Mouse (Mus musculus) heart, embryonic 12.5 days (tissue): ENCODE data around the gene Defb13. TPM values are rescaled to one million over a fixed set of nuclear protein-coding genes. Genes with fewer than 3 reads are reported as not detected.
"Not testable (repeated sequence)": the region's sequence is repeated elsewhere in the genome, so short reads cannot be mapped to it uniquely, and the experiment has no call there.

Source experiments
- ATAC-seq: fragments of 200-750 bp; cut with Nextera tagmentation; 2 replicates; pipeline ENCODE4 v1.8.0; 2017; ENCODE audit warnings: moderate TSS enrichment, moderate library complexity; ENCODE audit not compliant: insufficient number of reproducible peaks, low FRiP score
- H3K27ac ChIP-seq: fragments of 300-500 bp; sonication (generic); 2 replicates; pipeline ENCODE4 v1.5.1; 2016; ENCODE audit warnings: mild to moderate bottlenecking, moderate library complexity; ENCODE audit not compliant: poor library complexity, severe bottlenecking
- H3K27me3 ChIP-seq: fragments of 300-500 bp; sonication (generic); replicated peaks from 2 replicates; pipeline ENCODE4 v1.6.1; 2016; ENCODE audit warnings: mild to moderate bottlenecking, moderate library complexity
- H3K36me3 ChIP-seq: fragments of 300-500 bp; sonication (generic); 2 replicates; pipeline ENCODE4 v1.6.1; 2016; ENCODE audit warnings: mild to moderate bottlenecking, moderate library complexity
- H3K4me1 ChIP-seq: fragments of 300-500 bp; sonication (generic); replicated peaks from 2 replicates; pipeline ENCODE4 v1.6.1; 2016; ENCODE audit warnings: mild to moderate bottlenecking
- H3K4me2 ChIP-seq: fragments of 300-500 bp; sonication (generic); 2 replicates; pipeline ENCODE4 v1.6.1; 2016; ENCODE audit warnings: mild to moderate bottlenecking, moderate library complexity
- H3K4me3 ChIP-seq: fragments of 300-500 bp; sonication (generic); 2 replicates; pipeline ENCODE4 v1.5.1; 2016; ENCODE audit warnings: mild to moderate bottlenecking
- H3K9ac ChIP-seq: fragments of 300-500 bp; sonication (generic); 2 replicates; pipeline ENCODE4 v1.6.1; 2016; ENCODE audit warnings: mild to moderate bottlenecking, moderate library complexity
- H3K9me3 ChIP-seq: fragments of 300-500 bp; sonication (generic); replicated peaks from 2 replicates; pipeline ENCODE4 v1.6.1; 2016; ENCODE audit warnings: mild to moderate bottlenecking, moderate library complexity
- WGBS: fragments of 180-500 bp; shearing (Covaris S2); methylation state at CpG from one replicate; pipeline ENCODE4 v1.1.7; 2016; 5-methylcytosine and 5-hydroxymethylcytosine counted together
- polyA plus RNA-seq: library from polyadenylated mRNA; unstranded; fragments of >200 nt; fragmentation: Nextera tagmentation; extraction: Ambion mirVana; gene quantifications from 2 replicates; pipeline ENCODE4 v1.2.1, GENCODE M21; 2016

Gene Defb13
- polyA plus RNA-seq: not detected in 2 replicates

DNA sequence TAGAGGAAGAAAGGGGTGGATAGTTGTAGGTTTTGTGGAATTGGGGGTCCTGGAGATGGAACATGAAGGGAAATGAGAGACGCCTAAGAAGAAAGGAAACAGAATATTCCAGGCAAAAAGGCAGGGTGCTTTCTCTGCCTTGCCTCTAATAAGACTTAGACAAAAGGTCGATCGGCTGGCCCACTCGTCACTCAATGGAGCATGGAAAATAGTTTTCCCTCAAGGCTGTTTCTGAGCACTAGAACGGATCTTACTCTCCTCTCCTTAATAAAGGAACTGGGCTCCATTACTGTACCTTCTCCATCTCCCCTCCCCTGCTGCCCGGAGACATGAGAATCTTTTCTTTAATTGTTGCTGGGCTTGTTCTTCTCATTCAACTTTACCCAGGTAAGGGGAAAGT is at the start of gene Defb13:
Gene Defb13 (plus strand): TSS at position 301 of the 400 bp plus-strand sequence.
- Histone ChIP-seq H3K27ac (no peak within 1 kb of the TSS), H3K9ac (no peak within 1 kb of the TSS), H3K4me1 (no peaks in the 10 kb centered on the region), H3K4me2 (no peak within 1 kb of the TSS), H3K9me3 (no peaks in the 10 kb centered on the region), H3K4me3 (no peak within 1 kb of the TSS), H3K36me3 (no peaks in the 10 kb centered on the region), H3K27me3 (no peaks in the 10 kb centered on the region)
- no peak for ATAC-seq
- WGBS: 77% methylated on average over 6 of the region's 6 CpGs

DNA sequence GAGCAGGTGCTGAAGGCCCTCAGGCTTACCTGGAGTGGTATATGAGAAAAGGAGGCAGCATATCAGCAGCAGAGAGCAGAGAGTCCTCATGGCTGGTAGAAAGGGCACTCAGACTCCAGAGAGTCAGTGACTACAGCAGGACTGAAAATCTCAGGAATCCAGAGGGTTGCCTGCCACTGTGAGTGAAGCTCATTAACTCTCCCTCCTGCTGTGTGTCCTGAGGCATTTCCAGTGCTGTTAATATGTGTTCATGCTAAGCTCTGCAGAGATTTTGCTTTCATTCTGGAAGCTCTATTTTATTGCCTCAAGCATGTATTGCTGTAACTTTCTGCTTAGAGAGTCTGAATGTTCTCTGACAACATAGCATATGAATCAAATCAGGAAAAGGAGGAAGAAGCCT is 40.3 kb upstream of the Defb13 start, which contains the start of gene Defb11:
Gene Defb11 (minus strand): TSS at position 123 of the 400 bp plus-strand sequence.
- not testable (repeated sequence) for H3K4me3 ChIP-seq, H3K27ac ChIP-seq, H3K4me2 ChIP-seq, H3K36me3 ChIP-seq, H3K9ac ChIP-seq, ATAC-seq, H3K9me3 ChIP-seq, H3K4me1 ChIP-seq, H3K27me3 ChIP-seq

DNA sequence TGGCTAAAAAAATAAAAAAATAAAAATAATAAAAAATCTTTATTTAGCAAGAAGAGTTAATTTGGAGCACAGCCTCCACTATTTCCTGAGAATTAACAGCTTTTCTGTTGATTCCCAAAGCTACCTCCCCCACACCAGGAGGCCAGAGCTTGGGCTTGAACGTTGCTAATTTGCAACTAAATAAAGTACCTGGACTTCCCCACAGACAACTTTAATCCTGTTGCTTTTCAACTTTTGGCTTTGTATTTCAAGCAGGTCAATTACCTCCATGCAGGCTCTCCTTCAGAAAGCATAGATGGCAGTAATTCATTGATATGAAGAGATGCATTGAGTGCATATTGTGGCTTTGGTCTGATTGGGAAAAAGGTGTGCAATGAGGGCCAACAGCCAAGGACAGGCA is 34.6 kb upstream of the Defb13 start:
- Histone ChIP-seq H3K4me3 (no peak overlapping the region), H3K4me1 (no peaks in the 10 kb centered on the region), H3K9ac (no peak overlapping the region), H3K9me3 (no peaks in the 10 kb centered on the region), H3K27ac (no peak overlapping the region), H3K36me3 (no peaks in the 10 kb centered on the region), H3K4me2 (no peak overlapping the region), H3K27me3 (no peaks in the 10 kb centered on the region)
- 7% methylated on average over 1 of the region's 1 CpGs for WGBS
- no peak for ATAC-seq

DNA sequence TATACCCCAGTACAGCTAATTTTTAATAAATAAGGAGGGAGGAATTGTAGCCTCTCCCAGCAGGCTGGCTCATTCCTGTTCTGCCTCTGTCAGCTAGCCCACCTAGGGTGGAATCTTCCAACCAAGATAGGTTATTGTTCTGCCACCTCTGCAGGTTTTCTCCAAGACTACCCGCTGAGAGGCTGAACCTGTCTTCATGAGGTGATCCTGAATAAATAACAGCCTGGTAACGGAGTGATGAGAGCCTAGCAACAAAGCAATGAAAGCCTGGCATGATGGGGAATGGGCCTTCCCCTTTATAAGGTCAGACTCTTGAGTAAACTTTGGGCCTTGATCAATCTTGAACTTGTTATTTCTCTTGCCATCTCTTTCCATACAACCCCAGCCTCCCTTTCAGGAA is 34.0 kb upstream of the Defb13 start:
- Histone ChIP-seq H3K4me3 (no peak overlapping the region), H3K27me3 (no peaks in the 10 kb centered on the region), H3K9me3 (no peaks in the 10 kb centered on the region), H3K9ac (no peak overlapping the region), H3K27ac (no peak overlapping the region), H3K4me2 (no peak overlapping the region), H3K4me1 (no peaks in the 10 kb centered on the region), H3K36me3 (no peaks in the 10 kb centered on the region)
- no peak for ATAC-seq
- WGBS: 30% methylated on average over 2 of the region's 2 CpGs

DNA sequence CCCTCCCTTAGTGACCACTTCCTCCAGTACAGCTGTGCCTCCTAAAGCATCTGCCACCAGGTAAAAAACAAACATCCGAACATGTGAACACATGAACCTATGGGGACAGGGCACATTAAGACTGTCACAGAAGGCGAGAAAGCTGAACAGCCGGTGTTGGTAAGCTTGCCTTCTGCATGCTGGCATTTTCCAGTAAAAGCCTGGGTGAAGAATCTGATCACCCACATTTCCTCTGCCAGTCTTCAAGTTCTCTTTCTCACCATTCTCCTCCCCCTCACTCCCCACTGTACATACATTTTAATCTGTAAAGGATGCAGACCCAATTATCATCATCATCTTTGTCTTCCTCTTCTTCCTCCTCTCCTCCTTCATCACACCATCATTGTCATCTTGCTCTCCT is 30.9 kb upstream of the Defb13 start:
- Histone ChIP-seq H3K4me2 (no peak overlapping the region), H3K9ac (no peak overlapping the region), H3K4me1 (no peaks in the 10 kb centered on the region), H3K36me3 (no peaks in the 10 kb centered on the region), H3K4me3 (no peak overlapping the region), H3K27me3 (no peaks in the 10 kb centered on the region), H3K27ac (no peak overlapping the region), H3K9me3 (no peaks in the 10 kb centered on the region)
- 76% methylated on average over 3 of the region's 3 CpGs for WGBS
- ATAC-seq: no peak

DNA sequence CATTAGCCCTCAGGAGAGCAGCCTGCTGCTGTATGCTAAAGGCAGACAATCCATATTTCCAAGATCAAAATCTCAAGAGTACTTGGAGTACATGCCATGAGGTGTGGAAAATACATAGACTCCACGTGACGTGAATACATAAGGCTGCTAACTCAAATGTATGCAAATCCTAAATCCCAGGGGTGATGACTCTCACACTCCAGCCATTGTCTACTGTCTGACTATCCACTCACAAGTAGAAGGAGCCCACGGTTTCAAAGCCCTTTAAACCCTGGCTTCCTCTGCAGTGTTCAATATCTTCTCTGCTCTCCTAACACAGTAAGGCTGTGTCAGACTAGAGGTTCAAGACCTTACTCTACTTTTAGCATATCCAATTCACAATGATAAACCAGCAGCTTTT is 15.8 kb upstream of the Defb13 start:
- not testable (repeated sequence) for H3K4me2 ChIP-seq, H3K27ac ChIP-seq, H3K4me3 ChIP-seq, H3K36me3 ChIP-seq, H3K27me3 ChIP-seq, H3K9me3 ChIP-seq, H3K9ac ChIP-seq, H3K4me1 ChIP-seq, ATAC-seq
- WGBS: 79% methylated on average over 3 of the region's 3 CpGs

DNA sequence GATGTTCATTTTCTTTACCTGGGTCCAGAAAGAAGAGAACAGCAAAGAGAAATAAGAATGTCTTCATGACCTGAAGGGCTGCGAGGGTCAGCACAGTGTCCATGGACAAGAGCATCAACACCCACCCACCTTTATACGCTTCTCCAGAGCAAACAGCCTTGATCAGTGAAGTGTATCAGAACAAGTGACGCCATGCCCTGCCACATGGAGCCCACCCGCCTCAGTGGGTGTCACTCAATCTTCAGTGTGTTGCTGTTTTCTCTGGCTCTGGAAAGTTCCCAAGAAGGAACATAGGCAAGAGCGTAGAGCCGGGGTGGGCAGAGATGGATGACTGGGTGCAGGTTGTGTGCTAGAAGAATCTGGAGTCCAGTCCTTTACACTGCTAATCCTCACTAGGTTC is 14.0 kb upstream of the Defb13 start, which contains the start of gene Defb15:
Gene Defb15 (minus strand): TSS at position 101 of the 400 bp plus-strand sequence.
- no peaks in the 10 kb centered on the region; the same call in 1 of the 2 replicates for H3K9me3 ChIP-seq
- H3K27ac ChIP-seq: no peak within 1 kb of the TSS
- no peaks in the 10 kb centered on the region for H3K27me3 ChIP-seq
- no peak for ATAC-seq
- WGBS: 86% methylated on average over 6 of the region's 6 CpGs
- H3K4me1 ChIP-seq: no peaks in the 10 kb centered on the region
- no peak within 1 kb of the TSS for H3K4me3 ChIP-seq
- no peaks in the 10 kb centered on the region for H3K36me3 ChIP-seq
- no peak within 1 kb of the TSS for H3K4me2 ChIP-seq
- no peak within 1 kb of the TSS for H3K9ac ChIP-seq

DNA sequence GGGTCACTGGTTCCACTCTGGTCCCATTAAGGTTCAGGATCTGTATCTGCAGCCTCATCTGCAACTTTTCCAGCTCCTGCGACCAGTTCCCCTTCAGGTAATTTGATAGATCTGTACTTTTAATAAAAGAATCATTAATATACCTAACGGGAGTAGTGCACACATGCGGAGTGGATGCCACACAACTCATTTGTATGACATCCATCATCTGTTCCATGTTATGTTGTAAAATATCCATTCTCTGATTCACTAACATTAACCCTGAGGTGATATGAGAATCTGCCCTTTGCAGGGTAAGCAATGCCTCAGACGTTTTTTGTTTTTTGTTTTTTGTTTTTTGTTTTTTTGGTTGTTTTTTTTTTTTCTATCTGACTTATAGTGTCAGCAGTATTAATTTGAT is 8.5 kb upstream of the Defb13 start, which contains the start of gene Defb35:
Gene Defb35 (plus strand): TSS at position 301 of the 400 bp plus-strand sequence.
- not testable (repeated sequence) for H3K4me2 ChIP-seq, H3K4me3 ChIP-seq, H3K9me3 ChIP-seq, ATAC-seq, H3K27ac ChIP-seq, H3K4me1 ChIP-seq, H3K27me3 ChIP-seq, H3K9ac ChIP-seq, H3K36me3 ChIP-seq
- 74% methylated on average over 4 of the region's 4 CpGs for WGBS

DNA sequence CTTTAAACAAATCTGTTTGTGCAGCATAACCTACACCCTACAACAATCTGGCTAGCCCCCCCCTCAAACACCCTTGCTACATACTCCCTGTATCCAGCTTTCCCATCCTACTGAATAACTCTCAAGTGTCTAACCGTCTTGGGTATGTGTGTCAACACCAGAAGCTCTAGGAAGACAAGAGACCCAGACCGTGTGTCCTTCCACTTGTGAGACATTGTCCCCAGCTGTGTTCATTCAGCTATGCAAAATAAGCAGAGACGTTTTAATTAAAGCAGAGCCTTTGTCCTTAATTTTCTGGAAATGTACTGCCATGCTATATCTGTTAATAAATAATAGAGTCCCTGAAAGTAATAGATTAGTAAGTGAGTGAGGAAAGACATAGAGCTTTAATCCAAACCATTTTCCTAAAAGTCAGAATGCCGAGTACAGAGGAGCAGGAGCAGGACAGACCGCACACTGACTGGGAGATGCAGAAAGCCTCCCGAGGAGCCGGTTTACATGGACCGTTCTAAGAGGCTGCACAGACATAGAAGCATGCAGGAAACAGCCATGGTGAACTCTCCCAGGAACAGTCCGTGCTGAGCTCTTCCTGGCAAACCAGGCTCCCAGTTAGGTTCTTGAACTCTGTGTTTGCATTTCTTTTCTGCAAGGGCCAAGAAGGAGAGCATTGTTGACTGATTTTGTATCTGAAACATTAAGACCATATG is 902 bp downstream of the Defb13 start:
- Histone ChIP-seq H3K27ac (no peak overlapping the region), H3K4me2 (no peak overlapping the region), H3K4me1 (no peaks in the 10 kb centered on the region), H3K36me3 (no peaks in the 10 kb centered on the region), H3K27me3 (no peaks in the 10 kb centered on the region), H3K9me3 (no peaks in the 10 kb centered on the region), H3K9ac (no peak overlapping the region), H3K4me3 (no peak overlapping the region)
- WGBS: 62% methylated on average over 9 of the region's 9 CpGs
- ATAC-seq: no peak

DNA sequence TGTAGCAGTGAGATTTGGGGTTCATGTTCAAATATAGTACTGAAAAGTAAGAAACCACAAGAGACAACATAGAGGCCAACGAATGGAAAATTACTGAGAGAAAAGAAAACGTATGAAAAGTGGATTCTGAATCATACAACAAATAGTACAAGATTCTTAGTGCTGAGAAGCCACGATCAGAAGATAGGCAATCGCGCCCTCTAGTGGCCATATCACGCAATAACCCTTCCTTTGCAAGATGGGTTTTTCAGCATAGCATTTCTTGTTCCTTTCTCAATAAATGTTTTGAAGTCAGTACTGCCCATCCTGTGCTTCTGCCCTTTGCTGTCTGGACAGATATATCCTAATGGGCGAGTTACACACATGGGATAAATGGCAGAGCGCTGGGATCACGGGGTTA is 8.8 kb downstream of the Defb13 start:
- Histone ChIP-seq H3K9ac (no peak overlapping the region), H3K9me3 (no peaks in the 10 kb centered on the region), H3K4me2 (no peak overlapping the region), H3K4me1 (no peaks in the 10 kb centered on the region), H3K27ac (no peak overlapping the region), H3K36me3 (no peaks in the 10 kb centered on the region), H3K4me3 (no peak overlapping the region), H3K27me3 (no peaks in the 10 kb centered on the region)
- ATAC-seq: no peak
- 8% methylated on average over 9 of the region's 9 CpGs for WGBS

DNA sequence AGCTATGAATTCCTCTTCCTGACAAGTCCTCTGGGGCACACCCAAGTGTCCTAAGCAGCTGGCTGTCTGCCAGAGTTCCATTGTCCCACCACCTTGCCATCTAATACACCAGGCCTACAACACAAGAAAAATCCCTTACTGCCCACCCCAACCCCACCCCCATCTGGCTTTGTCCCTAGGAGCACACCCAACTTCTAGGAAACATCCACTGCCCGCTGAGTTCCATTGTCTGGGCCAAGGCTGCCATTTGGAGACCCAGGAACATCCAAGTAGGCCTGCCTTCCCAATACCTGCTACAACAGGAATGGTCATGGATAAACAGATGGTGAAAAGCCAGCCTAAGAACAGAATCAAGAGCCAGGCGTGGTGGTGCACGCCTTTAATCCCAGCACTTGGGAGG is 9.8 kb downstream of the Defb13 start:
- no peaks in the 10 kb centered on the region for H3K9me3 ChIP-seq
- WGBS: 80% methylated on average over 3 of the region's 3 CpGs
- no peak overlapping the region for H3K4me3 ChIP-seq
- H3K27ac ChIP-seq: no peak overlapping the region
- H3K4me1 ChIP-seq: no peaks in the 10 kb centered on the region
- no peak for ATAC-seq
- H3K9ac ChIP-seq: no peak overlapping the region
- no peaks in the 10 kb centered on the region for H3K27me3 ChIP-seq
- no peak overlapping the region for H3K4me2 ChIP-seq
- no peaks in the 10 kb centered on the region for H3K36me3 ChIP-seq

DNA sequence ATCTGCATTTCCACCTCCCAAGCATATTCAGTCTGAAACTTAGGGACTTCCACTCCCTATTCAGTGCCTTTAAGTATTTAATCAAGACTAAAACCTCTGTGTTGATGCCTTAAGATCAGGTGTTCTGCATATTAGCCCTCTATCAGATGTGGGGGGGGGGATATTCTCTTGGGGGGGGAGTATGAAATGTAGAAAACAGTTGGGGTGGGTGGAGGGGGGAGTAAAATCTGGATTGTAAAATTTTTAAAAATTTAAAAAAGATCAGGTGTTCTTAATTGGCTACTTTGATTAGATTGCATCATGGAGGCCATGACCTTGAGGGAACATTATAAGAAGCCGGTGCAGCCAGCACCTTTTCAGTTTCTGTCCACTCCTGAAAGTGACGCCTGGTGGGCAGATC is 11.9 kb downstream of the Defb13 start, which contains the start of gene Fam90a1a:
Gene Fam90a1a (plus strand): TSS at position 301 of the 400 bp plus-strand sequence.
- Histone ChIP-seq H3K36me3 (no peaks in the 10 kb centered on the region), H3K27ac (no peak within 1 kb of the TSS), H3K9ac (no peak within 1 kb of the TSS), H3K4me1 (no peaks in the 10 kb centered on the region), H3K4me3 (no peak within 1 kb of the TSS), H3K9me3 (no peaks in the 10 kb centered on the region), H3K4me2 (no peak within 1 kb of the TSS), H3K27me3 (no peaks in the 10 kb centered on the region)
- no peak for ATAC-seq
- 75% methylated on average over 2 of the region's 2 CpGs for WGBS
